Mouse (Mus musculus): ENCODE measurements around the gene Bhmt.

The Bhmt gene

GRCm38 (mm10) chr13:93637282-93638245 lies at the start of gene Bhmt:
Gene Bhmt, minus strand, starts transcription at chr13:93637961.
- DNase-seq, result no peak

- no peak for DNase-seq
These were observed 49.6 kb upstream of the Bhmt start for GRCm38 (mm10) chr13:93687321-93687720.

- DNase-seq, result no peak
These were observed 47.5 kb upstream of the Bhmt start for GRCm38 (mm10) chr13:93685226-93685625.

GRCm38 (mm10) chr13:93683336-93683735 lies 45.6 kb upstream of the Bhmt start:
- DNase-seq, result no peak

GRCm38 (mm10) chr13:93676864-93677263 lies 39.1 kb upstream of the Bhmt start:
- peak; percentile 8 for DNase-seq

GRCm38 (mm10) chr13:93674131-93674561 lies 36.4 kb upstream of the Bhmt start, which contains the start of the genes Bhmt2 and Dmgdh:
Gene Bhmt2, minus strand, starts transcription at chr13:93674302.
Gene Dmgdh, plus strand, starts transcription at chr13:93674433.
- no peak for DNase-seq

- DNase-seq, result no peak
These were observed 35.5 kb upstream of the Bhmt start for GRCm38 (mm10) chr13:93673296-93673695.

GRCm38 (mm10) chr13:93672371-93672770 lies 34.6 kb upstream of the Bhmt start:
- DNase-seq, result no peak

- DNase-seq, result no peak
These were observed 29.8 kb upstream of the Bhmt start for GRCm38 (mm10) chr13:93667586-93667985.

- DNase-seq, result no peak
These were observed 20.2 kb upstream of the Bhmt start for GRCm38 (mm10) chr13:93657941-93658340.

GRCm38 (mm10) chr13:93653382-93653781 lies 15.6 kb upstream of the Bhmt start:
- DNase-seq, result no peak

- DNase-seq, result no peak
These were observed 10.8 kb upstream of the Bhmt start for GRCm38 (mm10) chr13:93648387-93649130.

GRCm38 (mm10) chr13:93639636-93640035 lies 1.9 kb upstream of the Bhmt start:
- DNase-seq, result no peak

- no peak for DNase-seq
These were observed 1.2 kb downstream of the Bhmt start for GRCm38 (mm10) chr13:93636561-93636960.

- no peak for DNase-seq
These were observed 4.8 kb downstream of the Bhmt start for GRCm38 (mm10) chr13:93632927-93633326.

- DNase-seq, result no peak
These were observed 6.6 kb downstream of the Bhmt start for GRCm38 (mm10) chr13:93630941-93631705.

GRCm38 (mm10) chr13:93628861-93629260 lies 8.9 kb downstream of the Bhmt start:
- no peak for DNase-seq

GRCm38 (mm10) chr13:93614361-93614948 lies 23.3 kb downstream of the Bhmt start:
- DNase-seq, result no peak

- no peak for DNase-seq
These were observed 24.0 kb downstream of the Bhmt start for GRCm38 (mm10) chr13:93613771-93614170.

GRCm38 (mm10) chr13:93612660-93613607 lies 24.8 kb downstream of the Bhmt start:
- peak; percentile 74 for DNase-seq

GRCm38 (mm10) chr13:93608476-93608875 lies 29.3 kb downstream of the Bhmt start:
- DNase-seq, result no peak

Measured in right cerebral cortex, postnatal 25 days (tissue).